Mouse (Mus musculus): Measurements from ENCODE around the gene Tmem132a. TPM values are rescaled to one million over a fixed set of nuclear protein-coding genes. Genes with fewer than 3 reads are reported as not detected.

The Tmem132a gene
- polyA plus RNA-seq, 1 experiment from 2014 or later: 71.5 TPM

GRCm38 (mm10) chr19:10868623-10869141, 1.1 kb downstream of the Tmem132a start:
- Histone ChIP-seq H3K27me3 (ENCODE audit: control insufficient read depth, insufficient read depth, low read length) (no peaks in the 10 kb centered on the region), H3K36me3 (ENCODE audit: control insufficient read depth, insufficient read depth, low read length) (peaks cover 56% of the 10 kb centered on the region), H3K27ac (ENCODE audit: low read depth, low read length) (peak overlapping the region; percentile 88), H3K4me1 (ENCODE audit: control insufficient read depth, insufficient read depth, low read length) (peaks cover 20% of the 10 kb centered on the region), H3K9me3 (ENCODE audit: control insufficient read depth, low read length) (no peaks in the 10 kb centered on the region), H3K4me2 (replicated peaks; ENCODE audit: low read depth, low read length) (peak overlapping the region; percentile 77), H3K4me3 (ENCODE audit: low read length) (peak overlapping the region; percentile 82), H3K9ac (ENCODE audit: low read depth, low read length) (peak overlapping the region; percentile 92)
- under 1% methylated on average over 17 of the region's 17 CpGs for WGBS
- ATAC-seq (ENCODE audit: low FRiP score, low TSS enrichment): peak; percentile 15

- WGBS: 20% methylated on average over 5 of the region's 5 CpGs
- Histone ChIP-seq H3K4me2 (replicated peaks; ENCODE audit: low read depth, low read length) (peak overlapping the region; percentile 77), H3K4me3 (ENCODE audit: low read length) (peak overlapping the region; percentile 82), H3K27me3 (ENCODE audit: control insufficient read depth, insufficient read depth, low read length) (no peaks in the 10 kb centered on the region), H3K27ac (ENCODE audit: low read depth, low read length) (no peak overlapping the region), H3K36me3 (ENCODE audit: control insufficient read depth, insufficient read depth, low read length) (peaks cover 56% of the 10 kb centered on the region), H3K4me1 (ENCODE audit: control insufficient read depth, insufficient read depth, low read length) (peaks cover 20% of the 10 kb centered on the region), H3K9me3 (ENCODE audit: control insufficient read depth, low read length) (no peaks in the 10 kb centered on the region), H3K9ac (ENCODE audit: low read depth, low read length) (peak overlapping the region; percentile 92)
- no peak for ATAC-seq (ENCODE audit: low FRiP score, low TSS enrichment)
Observed at GRCm38 (mm10) chr19:10867946-10868622, 1.7 kb downstream of the Tmem132a start.

GRCm38 (mm10) chr19:10866351-10866750, 3.4 kb downstream of the Tmem132a start:
- no peak for ATAC-seq (ENCODE audit: low FRiP score, low TSS enrichment)
- 90% methylated on average over 13 of the region's 13 CpGs for WGBS

GRCm38 (mm10) chr19:10860072-10860497, 9.7 kb downstream of the Tmem132a start:
- H3K4me2 ChIP-seq (replicated peaks; ENCODE audit: low read depth, low read length): no peak overlapping the region
- peak; percentile 44 for ATAC-seq (ENCODE audit: low FRiP score, low TSS enrichment)
- no peaks in the 10 kb centered on the region for H3K27me3 ChIP-seq (ENCODE audit: control insufficient read depth, insufficient read depth, low read length)
- no peaks in the 10 kb centered on the region for H3K4me1 ChIP-seq (ENCODE audit: control insufficient read depth, insufficient read depth, low read length)
- H3K4me3 ChIP-seq (ENCODE audit: low read length): no peak overlapping the region
- peaks cover 87% of the 10 kb centered on the region for H3K36me3 ChIP-seq (ENCODE audit: control insufficient read depth, insufficient read depth, low read length)
- 60% methylated on average over 22 of the region's 22 CpGs for WGBS
- H3K9me3 ChIP-seq (ENCODE audit: control insufficient read depth, low read length): no peaks in the 10 kb centered on the region
- no peak overlapping the region for H3K27ac ChIP-seq (ENCODE audit: low read depth, low read length)
- H3K9ac ChIP-seq (ENCODE audit: low read depth, low read length): no peak overlapping the region

More at GRCm38 (mm10) chr19:10866351-10866750, 3.4 kb downstream of the Tmem132a start:
- Histone ChIP-seq H3K9ac (ENCODE audit: low read depth, low read length) (no peak overlapping the region), H3K4me1 (ENCODE audit: control insufficient read depth, insufficient read depth, low read length) (peaks cover 20% of the 10 kb centered on the region), H3K4me3 (ENCODE audit: low read length) (no peak overlapping the region), H3K9me3 (ENCODE audit: control insufficient read depth, low read length) (no peaks in the 10 kb centered on the region), H3K27ac (ENCODE audit: low read depth, low read length) (no peak overlapping the region), H3K36me3 (ENCODE audit: control insufficient read depth, insufficient read depth, low read length) (peaks cover 57% of the 10 kb centered on the region), H3K4me2 (replicated peaks; ENCODE audit: low read depth, low read length) (no peak overlapping the region), H3K27me3 (ENCODE audit: control insufficient read depth, insufficient read depth, low read length) (no peaks in the 10 kb centered on the region)

- H3K27ac ChIP-seq (ENCODE audit: low read depth, low read length): no peak overlapping the region
- no peaks in the 10 kb centered on the region for H3K9me3 ChIP-seq (ENCODE audit: control insufficient read depth, low read length)
- no peaks in the 10 kb centered on the region for H3K4me1 ChIP-seq (ENCODE audit: control insufficient read depth, insufficient read depth, low read length)
- H3K9ac ChIP-seq (ENCODE audit: low read depth, low read length): no peak overlapping the region
- H3K4me2 ChIP-seq (replicated peaks; ENCODE audit: low read depth, low read length): no peak overlapping the region
- H3K4me3 ChIP-seq (ENCODE audit: low read length): no peak overlapping the region
- WGBS: 62% methylated on average over 2 of the region's 2 CpGs
- ATAC-seq (ENCODE audit: low FRiP score, low TSS enrichment): no peak
- peaks cover 51% of the 10 kb centered on the region for H3K36me3 ChIP-seq (ENCODE audit: control insufficient read depth, insufficient read depth, low read length)
- no peaks in the 10 kb centered on the region for H3K27me3 ChIP-seq (ENCODE audit: control insufficient read depth, insufficient read depth, low read length)
Observed at GRCm38 (mm10) chr19:10856520-10856919, 13.2 kb downstream of the Tmem132a start.

GRCm38 (mm10) chr19:10855422-10855821, 14.3 kb downstream of the Tmem132a start:
- Histone ChIP-seq H3K4me3 (ENCODE audit: low read length) (no peak overlapping the region), H3K27ac (ENCODE audit: low read depth, low read length) (no peak overlapping the region), H3K27me3 (ENCODE audit: control insufficient read depth, insufficient read depth, low read length) (no peaks in the 10 kb centered on the region), H3K9me3 (ENCODE audit: control insufficient read depth, low read length) (no peaks in the 10 kb centered on the region), H3K9ac (ENCODE audit: low read depth, low read length) (no peak overlapping the region), H3K4me2 (replicated peaks; ENCODE audit: low read depth, low read length) (no peak overlapping the region), H3K4me1 (ENCODE audit: control insufficient read depth, insufficient read depth, low read length) (no peaks in the 10 kb centered on the region), H3K36me3 (ENCODE audit: control insufficient read depth, insufficient read depth, low read length) (peaks cover 40% of the 10 kb centered on the region)
- ATAC-seq (ENCODE audit: low FRiP score, low TSS enrichment): no peak
- WGBS: 78% methylated on average over 3 of the region's 3 CpGs

- Histone ChIP-seq H3K27ac (ENCODE audit: low read depth, low read length) (no peak overlapping the region), H3K4me1 (ENCODE audit: control insufficient read depth, insufficient read depth, low read length) (0 out of 2 replicates have a peak, but pooled peaks cover 4% of the 10 kb centered on the region), H3K36me3 (ENCODE audit: control insufficient read depth, insufficient read depth, low read length) (no peaks in the 10 kb centered on the region), H3K4me3 (ENCODE audit: low read length) (no peak overlapping the region), H3K9ac (ENCODE audit: low read depth, low read length) (no peak overlapping the region), H3K9me3 (ENCODE audit: control insufficient read depth, low read length) (no peaks in the 10 kb centered on the region), H3K4me2 (replicated peaks; ENCODE audit: low read depth, low read length) (no peak overlapping the region), H3K27me3 (ENCODE audit: control insufficient read depth, insufficient read depth, low read length) (0 out of 2 replicates have a peak, but pooled peaks cover 5% of the 10 kb centered on the region)
- ATAC-seq (ENCODE audit: low FRiP score, low TSS enrichment): no peak
- WGBS: 50% methylated on average over 3 of the region's 3 CpGs
Observed at GRCm38 (mm10) chr19:10847311-10848087, 22.2 kb downstream of the Tmem132a start.

GRCm38 (mm10) chr19:10846150-10846549, 23.6 kb downstream of the Tmem132a start:
- no peak overlapping the region for H3K27ac ChIP-seq (ENCODE audit: low read depth, low read length)
- H3K27me3 ChIP-seq (ENCODE audit: control insufficient read depth, insufficient read depth, low read length): 0 out of 2 replicates have a peak, but pooled peaks cover 5% of the 10 kb centered on the region
- no peak for ATAC-seq (ENCODE audit: low FRiP score, low TSS enrichment)

More at GRCm38 (mm10) chr19:10846150-10846549, 23.6 kb downstream of the Tmem132a start:
- Histone ChIP-seq H3K4me3 (ENCODE audit: low read length) (no peak overlapping the region), H3K4me1 (ENCODE audit: control insufficient read depth, insufficient read depth, low read length) (peaks cover 4% of the 10 kb centered on the region; the same call in 1 of the 2 replicates), H3K9ac (ENCODE audit: low read depth, low read length) (no peak overlapping the region), H3K36me3 (ENCODE audit: control insufficient read depth, insufficient read depth, low read length) (no peaks in the 10 kb centered on the region), H3K9me3 (ENCODE audit: control insufficient read depth, low read length) (no peaks in the 10 kb centered on the region), H3K4me2 (replicated peaks; ENCODE audit: low read depth, low read length) (no peak overlapping the region)
- WGBS: 77% methylated on average over 7 of the region's 7 CpGs

Measured in kidney, embryonic 14.5 days (tissue).